ENCODE assay signal across 31 mouse cellular contexts in the genomic region with DNA sequence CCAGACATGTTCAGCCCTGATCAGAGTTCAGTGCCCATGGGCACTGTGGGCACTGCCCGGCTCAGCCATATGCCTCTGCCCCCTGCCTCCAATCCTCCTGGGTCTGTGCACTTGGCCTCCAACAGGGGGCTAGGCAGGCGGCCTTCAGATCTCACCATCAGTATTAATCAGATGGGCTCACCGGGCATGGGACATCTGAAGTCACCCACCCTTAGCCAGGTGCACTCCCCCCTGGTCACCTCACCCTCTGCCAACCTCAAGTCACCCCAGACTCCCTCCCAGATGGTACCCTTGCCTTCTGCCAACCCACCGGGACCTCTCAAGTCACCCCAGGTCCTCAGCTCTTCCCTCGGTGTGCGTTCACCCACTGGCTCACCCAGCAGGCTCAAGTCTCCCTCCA. TPM values are rescaled to one million over a fixed set of nuclear protein-coding genes. Genes with fewer than 3 reads are reported as not detected.
DNase-seq lines count a peak whose midpoint lies in the region; ATAC-seq and TF ChIP-seq lines count a peak whose summit lies in the region.
"Had no signal": no experiment of that assay in that cellular context is flagged by ENCODE, and none has a peak within 500 bp of the region (broad histone marks: within the 10 kb centered on the region; RNA-seq: fewer than 3 reads in every experiment).

No protein-coding gene starts in this region.

- intact Hi-C loops in heart, postnatal 10 days (cut with DNase I), result loop anchor here (1.0 kb wide), 1 partner anchor 139 kb away; no protein-coding TSS in a partner anchor

- H3K27me3 ChIP-seq in heart, embryonic 10.5 days (ENCODE audit: insufficient read depth, poor library complexity, severe bottlenecking), result peaks cover 6% of the 10 kb centered on the region; the same call in 1 of the 2 replicates
- H3K27me3 ChIP-seq in forebrain, embryonic 11.5 days (ENCODE audit: control insufficient read depth, insufficient read depth, low read length), result no peaks in the 10 kb centered on the region
- H3K27me3 ChIP-seq: embryonic facial prominence, embryonic 13.5 days had no signal

- no peak overlapping the region for H3K4me2 ChIP-seq in forebrain, embryonic 11.5 days (ENCODE audit: low read depth, low read length, severe bottlenecking)
- H3K4me2 ChIP-seq: embryonic facial prominence, embryonic 13.5 days; hindbrain, embryonic 13.5 days; midbrain, embryonic 13.5 days had no signal

- WGBS in heart, embryonic 10.5 days, result 88% methylated on average over 6 of the region's 6 CpGs
- 92% methylated on average over 6 of the region's 6 CpGs for WGBS in forebrain, embryonic 11.5 days

- H3K9ac ChIP-seq in forebrain, embryonic 11.5 days (ENCODE audit: low read length), result no peak overlapping the region
- H3K9ac ChIP-seq: embryonic facial prominence, embryonic 13.5 days; hindbrain, embryonic 13.5 days; liver, embryonic 14.5 days; midbrain, embryonic 13.5 days had no signal

- H3K36me3 ChIP-seq in heart, embryonic 10.5 days, result peaks cover 59% of the 10 kb centered on the region
- peaks cover 4% of the 10 kb centered on the region; the same call in 1 of the 2 replicates for H3K36me3 ChIP-seq in forebrain, embryonic 11.5 days (ENCODE audit: control insufficient read depth, insufficient read depth, low read length)
- H3K36me3 ChIP-seq: G1E had no signal

- DNase-seq in cerebellum, adult 11 months, result peak; percentile 16
- no peak for DNase-seq in cerebellum, adult 11-12 months
- no peak for DNase-seq in heart, embryonic 10.5 days (ENCODE audit: low spot score)
- DNase-seq in heart, postnatal 10 days, result no peak
- DNase-seq in layer of hippocampus, adult 2 months (ENCODE audit: low spot score in 2 of 2), result no peak
- no peak for DNase-seq in layer of hippocampus, postnatal 14 days (ENCODE audit: low spot score in 2 of 2)
- DNase-seq in forebrain, embryonic 11.5 days (ENCODE audit: low spot score), result no peak
- DNase-seq: adrenal gland, adult 8-10 months; embryo, embryonic 11 days; kidney, adult 11 months; liver; lung, postnatal 10 days; thymus, adult 18-20 months; thymus, postnatal 25 days had no signal

- H3K27ac ChIP-seq in heart, embryonic 10.5 days, result peak overlapping the region; percentile 2; the same call in 1 of the 2 replicates
- no peak overlapping the region for H3K27ac ChIP-seq in layer of hippocampus, adult 2 months
- no peak overlapping the region for H3K27ac ChIP-seq in forebrain, embryonic 11.5 days (ENCODE audit: low read depth, low read length)
- H3K27ac ChIP-seq: embryonic facial prominence, embryonic 13.5 days; forebrain, embryonic 10.5 days; hindbrain, embryonic 13.5 days; liver, embryonic 14.5 days; macrophage; midbrain, embryonic 13.5 days had no signal

- no peak for ATAC-seq in forebrain, embryonic 11.5 days (replicated peaks; ENCODE audit: low FRiP score)
- ATAC-seq: forebrain, embryonic 16.5 days; midbrain, embryonic 13.5 days had no signal

- H3K4me1 ChIP-seq in heart, embryonic 10.5 days, result peaks cover 39% of the 10 kb centered on the region
- H3K4me1 ChIP-seq in forebrain, embryonic 11.5 days (replicated peaks; ENCODE audit: control insufficient read depth, insufficient read depth, low read length), result peaks cover 15% of the 10 kb centered on the region; the same call in 1 of the 2 replicates

- no peak overlapping the region for H3K4me3 ChIP-seq in heart, embryonic 10.5 days
- H3K4me3 ChIP-seq in layer of hippocampus, adult 2 months, result no peak overlapping the region
- no peak overlapping the region for H3K4me3 ChIP-seq in forebrain, embryonic 11.5 days (ENCODE audit: low read depth, low read length)
- H3K4me3 ChIP-seq: embryonic facial prominence, embryonic 13.5 days; forebrain, embryonic 10.5 days; hindbrain, embryonic 13.5 days; midbrain, embryonic 13.5 days had no signal

- H3K9me3 ChIP-seq in heart, embryonic 10.5 days, result no peaks in the 10 kb centered on the region
- H3K9me3 ChIP-seq in forebrain, embryonic 11.5 days (ENCODE audit: control insufficient read depth, low read length), result no peaks in the 10 kb centered on the region
- H3K9me3 ChIP-seq: embryonic facial prominence, embryonic 13.5 days; forebrain, embryonic 10.5 days; G1E; hindbrain, embryonic 13.5 days; midbrain, embryonic 13.5 days had no signal

- 0 out of 2 replicates have a peak, but pooled peaks have one; percentile 7 for TF ChIP-seq CTCF in layer of hippocampus, adult 2 months (conservative IDR thresholded peaks at IDR 0.05)

RNA-seq across cellular contexts. Expression of a gene that starts 24.7 kb away (rescaled TPM):
- polyA plus RNA-seq in heart, embryonic 10.5 days (2016; fragmentation: Nextera tagmentation; extraction: Ambion mirVana), result 7.6 and 9.6 TPM in 2 replicates
- 10 to 100 TPM; 66.8 to 73.0 TPM for total RNA-seq in heart, postnatal 10 days (2021)
- total RNA-seq in layer of hippocampus, adult 2 months (2021), result 10 to 100 TPM; 68.4 to 76.9 TPM
- 10 to 100 TPM; 76.1 to 76.3 TPM for total RNA-seq in layer of hippocampus, postnatal 14 days (2021)
- polyA plus RNA-seq in forebrain, embryonic 11.5 days (2014; fragmentation: Nextera tagmentation; extraction: Ambion mirVana), result 8.7 and 10.6 TPM in 2 replicates

RNA-seq across cellular contexts. Expression of a gene that starts 52.6 kb away (rescaled TPM):
- 0.26 TPM in 1 of 2 replicates, not detected in the other for polyA plus RNA-seq in heart, embryonic 10.5 days (2016; fragmentation: Nextera tagmentation; extraction: Ambion mirVana)
- not detected for total RNA-seq in heart, postnatal 10 days (2021)
- total RNA-seq in layer of hippocampus, adult 2 months (2021), result not detected
- not detected for total RNA-seq in layer of hippocampus, postnatal 14 days (2021)
- not detected in 2 replicates for polyA plus RNA-seq in forebrain, embryonic 11.5 days (2014; fragmentation: Nextera tagmentation; extraction: Ambion mirVana)
- total RNA-seq: adrenal gland, adult 8-10 months; G1E; heart, postnatal 4 days; layer of hippocampus, postnatal 25 days; left cerebral cortex, postnatal 4 days; megakaryocyte-erythroid progenitor cell, adult 5-6 weeks; monocyte, adult 5-6 weeks had no signal
- polyA plus RNA-seq: forebrain, embryonic 10.5 days; forebrain, embryonic 16.5 days; G1E; heart, embryonic 16.5 days; hindbrain, embryonic 13.5 days; large intestine, adult 2 months; liver, embryonic 14.5 days; macrophage; midbrain, embryonic 13.5 days; neural tube, embryonic 14.5 days had no signal

RNA-seq across cellular contexts. Expression of a gene that starts 54.3 kb away (rescaled TPM):
- not detected in 2 replicates for polyA plus RNA-seq in heart, embryonic 10.5 days (2016; fragmentation: Nextera tagmentation; extraction: Ambion mirVana)
- under 1 TPM; 0.24 to 0.27 TPM for total RNA-seq in heart, postnatal 10 days (2021)
- not detected for total RNA-seq in layer of hippocampus, adult 2 months (2021)
- total RNA-seq in layer of hippocampus, postnatal 14 days (2021), result not detected
- polyA plus RNA-seq in forebrain, embryonic 11.5 days (2014; fragmentation: Nextera tagmentation; extraction: Ambion mirVana), result 0.09 TPM in 1 of 2 replicates, not detected in the other
- total RNA-seq: gastrocnemius, adult 8-10 months; layer of hippocampus, postnatal 25 days; left cerebral cortex, postnatal 4 days had no signal
- polyA plus RNA-seq: forebrain, embryonic 16.5 days; G1E; macrophage; midbrain, embryonic 13.5 days; neural tube, embryonic 14.5 days had no signal
